In the genomic region with DNA sequence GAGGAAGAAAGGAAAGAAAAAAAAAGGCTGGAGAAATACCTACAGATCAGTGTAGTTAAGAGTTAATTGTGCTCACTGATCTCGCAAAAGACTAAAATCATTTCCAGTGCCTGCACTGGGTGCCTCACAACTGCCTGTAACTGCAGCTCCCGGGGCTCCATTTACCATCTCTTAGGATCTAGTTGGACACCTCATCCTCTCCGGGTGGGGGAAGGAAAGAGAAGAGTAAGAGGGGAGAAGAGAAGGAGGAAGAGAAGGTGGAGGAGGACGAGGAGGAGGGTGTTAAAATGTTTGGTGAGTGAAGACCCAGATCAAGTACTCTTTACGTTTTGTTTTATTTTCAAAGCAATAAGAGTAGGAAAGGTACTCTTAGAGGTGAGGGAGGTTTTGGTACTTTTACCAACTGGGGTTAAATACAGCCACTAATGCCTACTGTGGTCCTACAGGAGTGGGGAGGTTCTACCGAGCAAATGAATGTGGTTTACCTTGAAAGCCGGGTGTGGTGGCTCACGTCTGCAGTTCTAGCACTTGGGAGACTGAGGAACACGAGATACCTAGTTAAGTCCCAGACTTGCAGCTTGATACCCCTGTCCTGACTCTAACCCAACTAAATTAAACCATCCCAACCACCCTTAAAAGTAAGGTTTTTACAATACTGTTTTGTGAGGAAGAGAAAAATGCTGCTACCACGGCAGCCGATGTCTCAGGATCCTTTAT, we compare ENCODE assay signal across 8 mouse cellular contexts. TPM values are rescaled to one million over a fixed set of nuclear protein-coding genes. Genes with fewer than 3 reads are reported as not detected.
DNase-seq lines count a peak whose midpoint lies in the region; ATAC-seq and TF ChIP-seq lines count a peak whose summit lies in the region.

No protein-coding gene starts in this region.

- 0 out of 2 replicates have a peak, but pooled peaks have one; percentile 7 for ATAC-seq in heart, embryonic 11.5 days (replicated peaks; ENCODE audit: insufficient number of reproducible peaks, low FRiP score, low TSS enrichment)
- ATAC-seq in G1E (ENCODE audit: extremely low read depth, insufficient number of reproducible peaks, low FRiP score, poor library complexity, severe bottlenecking): no peak
- no peak for ATAC-seq in limb, embryonic 11.5 days (ENCODE audit: insufficient number of reproducible peaks, low FRiP score, low TSS enrichment, low read depth)
- ATAC-seq in neural tube, embryonic 13.5 days (ENCODE audit: low read depth): peak; percentile 45

- peak overlapping the region; percentile 57 for H3K27ac ChIP-seq in heart, embryonic 11.5 days (ENCODE audit: low read depth, low read length)
- peak overlapping the region; percentile 47 for H3K27ac ChIP-seq in embryonic fibroblast, embryonic 13.5 days (ENCODE audit: insufficient read depth, low read length)
- no peak overlapping the region for H3K27ac ChIP-seq in limb, embryonic 11.5 days (replicated peaks; ENCODE audit: low read depth, low read length)
- H3K27ac ChIP-seq in neural tube, embryonic 13.5 days (replicated peaks): peak overlapping the region; percentile 62

- H3K9me3 ChIP-seq in heart, embryonic 11.5 days (replicated peaks; ENCODE audit: control insufficient read depth, low read length): no peaks in the 10 kb centered on the region
- no peaks in the 10 kb centered on the region for H3K9me3 ChIP-seq in G1E (replicated peaks)
- H3K9me3 ChIP-seq in limb, embryonic 11.5 days (ENCODE audit: control insufficient read depth, low read length): no peaks in the 10 kb centered on the region
- H3K9me3 ChIP-seq in neural tube, embryonic 13.5 days: no peaks in the 10 kb centered on the region

- no peak for DNase-seq in heart, adult 18-20 months
- DNase-seq in G1E (ENCODE audit: low spot score): no peak
- no peak for DNase-seq in limb, embryonic 11.5 days (ENCODE audit: low spot score)
- no peak for DNase-seq in adrenal gland, postnatal 36 days
- DNase-seq in yolk sac, embryonic 10.5 days (ENCODE audit: low spot score): no peak

- peak overlapping the region; percentile 86 for H3K4me2 ChIP-seq in heart, embryonic 11.5 days
- peak overlapping the region; percentile 56 for H3K4me2 ChIP-seq in limb, embryonic 11.5 days (ENCODE audit: low read depth, severe bottlenecking)
- H3K4me2 ChIP-seq in neural tube, embryonic 13.5 days: peak overlapping the region; percentile 80

- no peaks in the 10 kb centered on the region for H3K36me3 ChIP-seq in heart, embryonic 11.5 days (ENCODE audit: control insufficient read depth, insufficient read depth, low read length)
- H3K36me3 ChIP-seq in G1E (replicated peaks): peaks cover 27% of the 10 kb centered on the region
- H3K36me3 ChIP-seq in limb, embryonic 11.5 days (ENCODE audit: control insufficient read depth, insufficient read depth, low read length): no peaks in the 10 kb centered on the region
- no peaks in the 10 kb centered on the region for H3K36me3 ChIP-seq in neural tube, embryonic 13.5 days

- 0 out of 2 replicates have a peak, but pooled peaks have one; percentile 20 for TF ChIP-seq POLR2A in embryonic fibroblast, embryonic 13.5 days (IDR thresholded peaks at IDR 0.05; ENCODE audit: low read depth, low read length)

- peak overlapping the region; percentile 94 for H3K9ac ChIP-seq in heart, embryonic 11.5 days (ENCODE audit: low read depth, low read length)
- H3K9ac ChIP-seq in limb, embryonic 11.5 days (ENCODE audit: low read length): peak overlapping the region; percentile 88
- H3K9ac ChIP-seq in neural tube, embryonic 13.5 days: peak overlapping the region; percentile 92

- no peaks in the 10 kb centered on the region for H3K27me3 ChIP-seq in heart, embryonic 11.5 days (ENCODE audit: control insufficient read depth, insufficient read depth, low read length)
- no peaks in the 10 kb centered on the region for H3K27me3 ChIP-seq in G1E (ENCODE audit: insufficient read depth, low read length)
- no peaks in the 10 kb centered on the region for H3K27me3 ChIP-seq in limb, embryonic 11.5 days (ENCODE audit: control insufficient read depth, insufficient read depth, low read length)
- H3K27me3 ChIP-seq in neural tube, embryonic 13.5 days: no peaks in the 10 kb centered on the region

- peak overlapping the region; percentile 95 for H3K4me3 ChIP-seq in heart, embryonic 11.5 days (ENCODE audit: low read depth, low read length)
- peak overlapping the region; percentile 77 for H3K4me3 ChIP-seq in G1E (ENCODE audit: low read depth, low read length)
- H3K4me3 ChIP-seq in embryonic fibroblast, embryonic 13.5 days (ENCODE audit: insufficient read depth, low read length): peak overlapping the region; percentile 70
- peak overlapping the region; percentile 91 for H3K4me3 ChIP-seq in limb, embryonic 11.5 days (ENCODE audit: low read depth, low read length)
- peak overlapping the region; percentile 78 for H3K4me3 ChIP-seq in neural tube, embryonic 13.5 days

- WGBS in heart, embryonic 11.5 days (ENCODE audit: insufficient replicate concordance): 9% methylated on average over 11 of the region's 11 CpGs
- 11% methylated on average over 11 of the region's 11 CpGs for WGBS in limb, embryonic 11.5 days
- WGBS in neural tube, embryonic 13.5 days: 11% methylated on average over 11 of the region's 11 CpGs

- H3K4me1 ChIP-seq in heart, embryonic 11.5 days (ENCODE audit: control insufficient read depth, insufficient read depth, low read length): peaks cover 15% of the 10 kb centered on the region
- H3K4me1 ChIP-seq in G1E (ENCODE audit: insufficient read depth, low read depth, low read length): peaks cover 11% of the 10 kb centered on the region
- H3K4me1 ChIP-seq in embryonic fibroblast, embryonic 13.5 days (ENCODE audit: control insufficient read depth, insufficient read depth, low read length): peaks cover 7% of the 10 kb centered on the region; the same call in 1 of the 2 replicates
- peaks cover 7% of the 10 kb centered on the region for H3K4me1 ChIP-seq in limb, embryonic 11.5 days (ENCODE audit: control insufficient read depth, insufficient read depth, low read length)
- H3K4me1 ChIP-seq in neural tube, embryonic 13.5 days (replicated peaks): peaks cover 30% of the 10 kb centered on the region

- TF ChIP-seq CTCF in G1E (IDR thresholded peaks at IDR 0.05; ENCODE audit: low read depth, low read length): no peak
- no peak for TF ChIP-seq CTCF in embryonic fibroblast, embryonic 13.5 days (IDR thresholded peaks at IDR 0.05; ENCODE audit: borderline replicate concordance, insufficient read depth, low read length)

RNA-seq across cellular contexts. Expression of gene Atg5, which starts 0.6 kb away (rescaled TPM):
- 30.6 and 33.1 TPM in 2 replicates for polyA plus RNA-seq in heart, embryonic 11.5 days (2014; fragmentation: Nextera tagmentation; extraction: Ambion mirVana)
- total RNA-seq in heart, adult 18-20 months (2021): 10 to 100 TPM; 16.3 to 16.7 TPM
- total RNA-seq in G1E (2014; fragmentation: Nextera tagmentation): 20.1 and 23.3 TPM in 2 replicates
- 20.1 and 23.2 TPM in 2 replicates for total RNA-seq in G1E (2017)
- polyA plus RNA-seq in G1E (2012): 3.8 and 4.4 TPM in 2 replicates
- 19.3 and 23.9 TPM in 2 replicates for polyA plus RNA-seq in embryonic fibroblast, embryonic 13.5 days (2011; ENCODE audit: insufficient read length, low read depth, missing spikeins)
- 61.9 and 65.3 TPM in 2 replicates for polyA plus RNA-seq in limb, embryonic 11.5 days (2014; fragmentation: Nextera tagmentation; extraction: Ambion mirVana)
- polyA plus RNA-seq in neural tube, embryonic 13.5 days (2015; fragmentation: Nextera tagmentation; extraction: Ambion mirVana): 54.0 and 55.8 TPM in 2 replicates
- total RNA-seq in adrenal gland, postnatal 36 days (2021): 10 to 100 TPM; 31.4 to 46.4 TPM

Comparison
In these comparisons a context has a peak if more than half of its experiments do, and no peak if none do; other contexts are left out.
1. ATAC-seq: peak in heart, embryonic 11.5 days (single experiment) and neural tube, embryonic 13.5 days (single experiment); none in G1E (single experiment) and limb, embryonic 11.5 days (single experiment).
2. Peak in every context shown above with its lines, with median percentiles within 50 percentile points of each other: H3K4me2 ChIP-seq, H3K4me3 ChIP-seq and H3K9ac ChIP-seq.